Mouse (Mus musculus): Measurements from ENCODE around the gene Gm29666.
A peak's percentile ranks its signal among the peaks of the same experiment; 100 is the strongest.

Gm29666 gene

GRCm38 (mm10) chr15:84903843-84904385 is 15.9 kb downstream of the Gm29666 start:
- no peak for DNase-seq (ENCODE audit: low spot score)

GRCm38 (mm10) chr15:84898077-84898476 is 21.8 kb downstream of the Gm29666 start:
- DNase-seq (ENCODE audit: low spot score): no peak

GRCm38 (mm10) chr15:84896664-84897063 is 23.2 kb downstream of the Gm29666 start:
- peak; percentile 38 for DNase-seq (ENCODE audit: low spot score)

- DNase-seq (ENCODE audit: low spot score): peak; percentile 38
Measured at GRCm38 (mm10) chr15:84896216-84896615, 23.6 kb downstream of the Gm29666 start.

- DNase-seq (ENCODE audit: low spot score): peak; percentile 19
Measured at GRCm38 (mm10) chr15:84891658-84892057, 28.2 kb downstream of the Gm29666 start.

GRCm38 (mm10) chr15:84891246-84891645 is 28.6 kb downstream of the Gm29666 start:
- no peak for DNase-seq (ENCODE audit: low spot score)

GRCm38 (mm10) chr15:84888066-84888465 is 31.8 kb downstream of the Gm29666 start:
- DNase-seq (ENCODE audit: low spot score): no peak

GRCm38 (mm10) chr15:84877029-84877815 is 42.6 kb downstream of the Gm29666 start:
- no peak for DNase-seq (ENCODE audit: low spot score)

GRCm38 (mm10) chr15:84873867-84874266 is 46.0 kb downstream of the Gm29666 start:
- no peak for DNase-seq (ENCODE audit: low spot score)

- DNase-seq (ENCODE audit: low spot score): no peak
Measured at GRCm38 (mm10) chr15:84873079-84873478, 46.8 kb downstream of the Gm29666 start.

GRCm38 (mm10) chr15:84871802-84872201 is 48.0 kb downstream of the Gm29666 start:
- DNase-seq (ENCODE audit: low spot score): no peak

- no peak for DNase-seq (ENCODE audit: low spot score)
Measured at GRCm38 (mm10) chr15:84861911-84862310, 57.9 kb downstream of the Gm29666 start.

All from T-cell, adult 2 months (primary cell).